Mouse (Mus musculus) kidney, adult 2 months (tissue): Measurements from ENCODE around the gene Map4k3.

ENCODE experiments used
- CTCF ChIP-seq: fragments of 200-500 bp; conservative IDR thresholded peaks from 2 replicates; pipeline ENCODE4 v1.5.1; 2011; ENCODE audit warnings: low read depth, mild to moderate bottlenecking, control low read depth, low read length, moderate library complexity, mixed read lengths; ENCODE audit not compliant: insufficient read depth, insufficient read length
- POLR2A ChIP-seq: fragments of 200-500 bp; IDR thresholded peaks from one replicate; pipeline ENCODE4 v1.6.1; 2011; ENCODE audit warnings: low read depth, low read length, control low read depth

GRCm38 (mm10) chr17:80762391-80763040 is 34.2 kb upstream of the Map4k3 start:
- TF ChIP-seq POLR2A = no peak
- TF ChIP-seq CTCF = no peak
